Mouse (Mus musculus): Measurements from ENCODE around the gene Clstn2.

DNA sequence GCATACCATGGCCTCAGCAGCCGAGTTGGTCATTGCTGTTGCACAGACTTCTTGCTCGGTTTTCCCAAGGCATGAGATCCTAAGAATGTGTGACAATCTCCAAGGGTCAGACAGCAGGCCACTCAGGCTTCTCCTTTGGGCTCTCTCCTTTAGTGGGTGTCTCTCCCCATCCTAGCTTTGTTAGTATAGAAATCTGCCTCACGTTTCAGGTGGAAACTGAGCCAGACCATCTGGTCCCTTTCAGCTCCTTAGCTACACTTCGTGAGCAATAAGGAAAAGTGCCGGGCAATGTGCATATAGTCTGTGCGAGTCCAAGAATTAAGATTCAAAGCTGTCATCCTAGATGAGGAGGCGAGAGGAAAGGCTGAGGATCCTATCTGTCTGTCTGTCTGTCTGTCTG lies 422.4 kb downstream of the Clstn2 start:
- no peak for TF ChIP-seq CTCF (IDR thresholded peaks at IDR 0.05; ENCODE audit: low read depth, low read length)
- no peak for TF ChIP-seq POLR2AphosphoS5 (IDR thresholded peaks at IDR 0.05; ENCODE audit: insufficient replicate concordance, low read depth, low read length)
- TF ChIP-seq GATA2 (IDR thresholded peaks at IDR 0.05; ENCODE audit: borderline replicate concordance, low read depth, low read length), result no peak
- TF ChIP-seq GATA1 (IDR thresholded peaks at IDR 0.05; ENCODE audit: borderline replicate concordance, low read length), result no peak
- no peak for TF ChIP-seq TAL1 (conservative IDR thresholded peaks at IDR 0.05; ENCODE audit: low read depth, low read length)
